Mouse (Mus musculus) hindbrain, embryonic 16.5 days (tissue): Measurements from ENCODE around the gene Spata31d1a. TPM values are rescaled to one million over a fixed set of nuclear protein-coding genes. Genes with fewer than 3 reads are reported as not detected.

ENCODE experiments used
- ATAC-seq: fragments of 200-750 bp; cut with Nextera tagmentation; 2 replicates; pipeline ENCODE4 v1.8.0; 2017; ENCODE audit warnings: moderate TSS enrichment, moderate library complexity
- H3K27ac ChIP-seq: fragments of 300-500 bp; sonication (generic); 2 replicates; pipeline ENCODE4 v1.5.1; 2014; ENCODE audit warnings: low read depth, mild to moderate bottlenecking, control low read depth, low read length, moderate library complexity
- H3K27me3 ChIP-seq: fragments of 300-500 bp; sonication (generic); replicated peaks from 2 replicates; pipeline ENCODE4 v1.6.1; 2014; ENCODE audit warnings: low read length; ENCODE audit not compliant: control insufficient read depth, insufficient read depth
- H3K36me3 ChIP-seq: fragments of 300-500 bp; sonication (generic); 2 replicates; pipeline ENCODE4 v1.6.1; 2014; ENCODE audit warnings: mild to moderate bottlenecking, low read length, moderate library complexity, mixed read lengths; ENCODE audit not compliant: control insufficient read depth, insufficient read depth
- H3K4me1 ChIP-seq: fragments of 300-500 bp; sonication (generic); 2 replicates; pipeline ENCODE4 v1.6.1; 2014; ENCODE audit warnings: low read depth, low read length; ENCODE audit not compliant: control insufficient read depth, insufficient read depth
- H3K4me2 ChIP-seq: fragments of 300-500 bp; sonication (generic); 2 replicates; pipeline ENCODE4 v1.6.1; 2014; ENCODE audit warnings: mild to moderate bottlenecking, low read length, control low read depth, moderate library complexity
- H3K4me3 ChIP-seq: fragments of 300-500 bp; sonication (generic); 2 replicates; pipeline ENCODE4 v1.5.1; 2014; ENCODE audit warnings: mild to moderate bottlenecking, low read length, control low read depth, moderate library complexity
- H3K9ac ChIP-seq: fragments of 300-500 bp; sonication (generic); 2 replicates; pipeline ENCODE4 v1.6.1; 2014; ENCODE audit warnings: low read depth, mild to moderate bottlenecking, control low read depth, low read length, moderate library complexity
- H3K9me3 ChIP-seq: fragments of 300-500 bp; sonication (generic); 2 replicates; pipeline ENCODE4 v1.6.1; 2014; ENCODE audit warnings: mild to moderate bottlenecking, low read length, moderate library complexity; ENCODE audit not compliant: control insufficient read depth
- WGBS: fragments of 180-500 bp; shearing (Covaris S2); extraction: QIAGEN DNeasy Blood & Tissue Kit; methylation state at CpG from one replicate; pipeline ENCODE4 v1.1.7; 2014; 5-methylcytosine and 5-hydroxymethylcytosine counted together
- polyA plus RNA-seq: library from polyadenylated mRNA; unstranded; fragments of >200 nt; fragmentation: Nextera tagmentation; extraction: Ambion mirVana; gene quantifications from 2 replicates; pipeline ENCODE4 v1.2.1, GENCODE M21; 2015

Gene Spata31d1a
- polyA plus RNA-seq, 1 experiment from 2014 or later: not detected

DNA sequence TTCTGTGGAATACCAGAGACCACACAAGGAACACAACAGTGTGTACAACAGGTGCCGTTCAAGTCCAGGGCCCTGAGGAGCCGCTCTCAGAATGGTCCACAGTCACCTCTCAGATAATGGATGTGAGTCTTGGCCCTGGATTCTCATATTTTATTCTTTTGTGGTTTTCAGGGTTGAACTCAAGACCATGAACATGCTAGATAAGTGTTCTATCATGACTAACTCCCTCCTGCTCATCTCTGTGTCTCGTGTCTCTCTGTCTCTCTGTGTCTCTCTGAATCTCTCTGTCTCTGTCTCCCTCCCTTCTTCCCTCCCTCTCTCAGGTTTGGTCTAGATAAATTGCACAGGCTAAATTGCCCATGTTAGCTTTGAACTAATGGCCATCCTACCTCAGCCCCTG is 20.3 kb downstream of the Spata31d1a start:
- H3K4me2 ChIP-seq: no peak overlapping the region
- H3K4me1 ChIP-seq: no peaks in the 10 kb centered on the region
- no peak for ATAC-seq
- H3K4me3 ChIP-seq: no peak overlapping the region
- WGBS: 95% methylated on average over 3 of the region's 3 CpGs
- H3K9me3 ChIP-seq: no peaks in the 10 kb centered on the region
- H3K36me3 ChIP-seq: no peaks in the 10 kb centered on the region
- H3K27ac ChIP-seq: no peak overlapping the region
- H3K9ac ChIP-seq: no peak overlapping the region
- no peaks in the 10 kb centered on the region for H3K27me3 ChIP-seq

GRCm38 (mm10) chr13:59689313-59689712 is 20.8 kb downstream of the Spata31d1a start:
- Histone ChIP-seq H3K4me3 (no peak overlapping the region), H3K36me3 (no peaks in the 10 kb centered on the region), H3K4me1 (no peaks in the 10 kb centered on the region), H3K4me2 (no peak overlapping the region), H3K9ac (no peak overlapping the region), H3K27ac (no peak overlapping the region), H3K27me3 (no peaks in the 10 kb centered on the region), H3K9me3 (no peaks in the 10 kb centered on the region)
- 92% methylated on average over 9 of the region's 9 CpGs for WGBS
- no peak for ATAC-seq

DNA sequence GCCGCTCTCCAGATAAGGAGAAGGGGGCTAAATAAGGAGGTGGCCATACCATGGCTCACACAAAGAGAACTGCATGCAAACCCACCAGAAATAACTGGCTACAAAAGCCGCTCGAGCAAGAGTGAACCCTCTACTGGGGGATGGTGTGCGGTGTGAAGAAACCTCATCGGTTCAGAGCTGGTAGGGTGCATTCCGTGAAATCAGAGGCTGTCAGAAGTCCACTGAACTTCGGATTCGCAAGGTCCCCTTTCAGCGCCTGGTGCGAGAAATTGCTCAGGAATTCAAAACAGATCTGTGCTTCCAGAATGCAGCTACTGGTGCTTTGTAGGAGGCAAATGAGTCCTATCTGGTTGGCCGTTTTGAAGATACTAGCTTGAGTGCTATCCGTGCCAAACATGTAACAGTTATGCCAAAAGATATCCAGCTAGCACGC is 21.8 kb downstream of the Spata31d1a start:
- Histone ChIP-seq H3K4me3 (no peak overlapping the region), H3K4me1 (no peaks in the 10 kb centered on the region), H3K4me2 (no peak overlapping the region), H3K27me3 (no peaks in the 10 kb centered on the region), H3K9ac (no peak overlapping the region), H3K9me3 (no peaks in the 10 kb centered on the region), H3K27ac (no peak overlapping the region), H3K36me3 (no peaks in the 10 kb centered on the region)
- WGBS: 61% methylated on average over 13 of the region's 13 CpGs
- ATAC-seq: no peak

DNA sequence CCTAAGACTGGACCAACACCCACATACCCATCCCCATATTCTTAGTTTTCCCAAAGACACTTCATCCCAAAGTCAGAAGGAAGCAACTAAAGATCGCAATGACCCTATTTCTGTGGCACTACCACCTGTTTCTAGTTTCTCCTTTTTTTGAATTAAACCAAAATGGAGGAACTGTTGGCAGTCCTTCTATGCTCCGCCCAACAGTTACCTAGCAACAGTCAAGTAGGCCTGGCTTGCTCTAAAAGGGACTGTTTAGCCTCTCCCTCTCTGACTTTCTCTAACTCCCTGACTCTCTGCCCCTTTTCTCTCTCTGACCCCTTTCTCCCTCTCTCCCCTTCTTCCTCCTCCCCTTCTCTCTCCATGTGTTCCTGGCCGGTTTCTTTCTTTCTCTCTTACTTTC is 24.9 kb downstream of the Spata31d1a start:
- Histone ChIP-seq H3K9ac (no peak overlapping the region), H3K4me1 (no peaks in the 10 kb centered on the region), H3K27ac (no peak overlapping the region), H3K36me3 (no peaks in the 10 kb centered on the region), H3K9me3 (no peaks in the 10 kb centered on the region), H3K4me3 (no peak overlapping the region), H3K4me2 (no peak overlapping the region), H3K27me3 (no peaks in the 10 kb centered on the region)
- WGBS: 78% methylated on average over 3 of the region's 3 CpGs
- no peak for ATAC-seq

DNA sequence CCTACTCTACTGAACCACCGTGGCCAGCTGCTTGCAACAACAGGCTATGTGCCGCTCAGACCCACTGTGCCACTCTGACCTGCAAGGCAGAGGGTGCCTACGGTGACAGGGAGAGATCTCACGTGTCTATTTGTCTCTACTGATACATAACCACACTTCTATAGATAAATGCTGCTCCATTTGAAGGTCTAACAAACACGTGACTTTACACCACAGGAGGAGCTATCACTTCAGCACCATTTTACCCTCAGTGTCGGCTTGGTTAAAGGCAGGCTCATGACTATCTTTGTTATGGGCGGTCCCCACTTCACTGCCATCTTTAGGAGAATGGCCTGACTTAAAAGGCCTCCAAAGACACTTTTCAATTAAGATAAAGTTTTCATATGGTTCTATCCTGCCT is 27.5 kb downstream of the Spata31d1a start:
- Histone ChIP-seq H3K27me3 (no peaks in the 10 kb centered on the region), H3K36me3 (no peaks in the 10 kb centered on the region), H3K4me3 (no peak overlapping the region), H3K9me3 (no peaks in the 10 kb centered on the region), H3K4me1 (no peaks in the 10 kb centered on the region), H3K27ac (no peak overlapping the region), H3K4me2 (no peak overlapping the region), H3K9ac (no peak overlapping the region)
- 41% methylated on average over 7 of the region's 7 CpGs for WGBS
- ATAC-seq: no peak

GRCm38 (mm10) chr13:59679908-59680307 is 30.2 kb downstream of the Spata31d1a start:
- no peaks in the 10 kb centered on the region for H3K36me3 ChIP-seq
- no peak overlapping the region for H3K9ac ChIP-seq
- no peak for ATAC-seq
- no peaks in the 10 kb centered on the region for H3K9me3 ChIP-seq
- no peak overlapping the region for H3K4me3 ChIP-seq
- H3K4me2 ChIP-seq: no peak overlapping the region
- H3K4me1 ChIP-seq: no peaks in the 10 kb centered on the region; the same call in 1 of the 2 replicates
- H3K27ac ChIP-seq: no peak overlapping the region
- 77% methylated on average over 4 of the region's 4 CpGs for WGBS
- no peaks in the 10 kb centered on the region for H3K27me3 ChIP-seq

- no peak overlapping the region for H3K4me3 ChIP-seq
- ATAC-seq: no peak
- H3K36me3 ChIP-seq: no peaks in the 10 kb centered on the region
- peaks cover 1% of the 10 kb centered on the region for H3K4me1 ChIP-seq
- no peak overlapping the region for H3K9ac ChIP-seq
- H3K27ac ChIP-seq: no peak overlapping the region
- H3K4me2 ChIP-seq: no peak overlapping the region
- H3K9me3 ChIP-seq: no peaks in the 10 kb centered on the region
- WGBS: 60% methylated on average over 4 of the region's 4 CpGs
- H3K27me3 ChIP-seq: no peaks in the 10 kb centered on the region
Measured at GRCm38 (mm10) chr13:59679306-59679705, 30.8 kb downstream of the Spata31d1a start.

GRCm38 (mm10) chr13:59676316-59677229 is 33.6 kb downstream of the Spata31d1a start:
- Histone ChIP-seq H3K36me3 (no peaks in the 10 kb centered on the region), H3K27me3 (no peaks in the 10 kb centered on the region), H3K4me3 (no peak overlapping the region), H3K27ac (no peak overlapping the region), H3K4me2 (no peak overlapping the region), H3K9me3 (no peaks in the 10 kb centered on the region), H3K9ac (no peak overlapping the region), H3K4me1 (peaks cover 11% of the 10 kb centered on the region)
- ATAC-seq: no peak
- WGBS: 75% methylated on average over 12 of the region's 12 CpGs

DNA sequence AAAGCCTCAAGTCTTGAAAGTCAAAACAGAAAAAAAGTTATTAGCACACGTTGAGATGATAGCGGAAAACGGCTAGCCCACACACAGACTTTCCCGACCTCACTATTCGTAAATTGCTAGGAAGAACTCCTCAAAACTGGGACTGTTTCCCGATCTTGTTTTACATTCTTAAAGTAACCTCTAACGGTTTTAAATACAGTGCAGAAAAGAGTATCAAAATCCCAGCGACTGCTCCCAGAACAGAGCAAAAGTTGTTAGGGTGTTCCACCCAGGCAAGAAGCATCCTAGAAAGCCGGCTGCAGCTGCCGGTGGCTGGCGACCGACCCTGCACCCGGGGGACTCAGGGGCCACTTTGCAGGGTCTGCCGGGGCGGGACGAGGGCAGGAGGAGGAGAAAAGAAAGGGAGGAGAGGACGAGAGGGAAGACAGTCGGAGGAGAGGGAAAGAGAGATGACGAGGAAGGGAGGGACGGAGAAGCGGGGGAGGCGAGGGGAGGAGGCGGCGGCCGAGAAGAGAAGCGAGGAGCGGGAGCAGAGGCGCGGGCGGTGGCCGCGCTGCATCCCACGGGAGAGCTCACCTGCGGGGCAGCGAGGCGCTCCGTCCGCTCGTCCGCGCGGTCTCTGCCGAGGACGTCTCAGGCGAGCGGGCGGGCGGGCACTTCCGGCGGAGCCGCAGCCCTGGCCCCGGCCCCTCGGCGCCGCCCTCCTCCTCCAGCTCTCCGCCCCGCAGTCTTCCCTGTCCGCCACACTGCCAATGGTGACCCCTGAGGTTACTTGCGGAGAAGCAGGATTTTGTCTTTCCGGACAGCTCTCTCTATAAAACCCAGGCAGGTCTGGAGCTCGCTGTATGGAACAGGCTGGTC is 34.7 kb downstream of the Spata31d1a start, which contains the start of gene Golm1:
Gene Golm1, minus strand, starts transcription at position 661 of the 861 bp plus-strand sequence.
- Histone ChIP-seq H3K4me3 (peak within 1 kb of the TSS; percentile 84), H3K36me3 (no peaks in the 10 kb centered on the region), H3K4me2 (peak within 1 kb of the TSS; percentile 62), H3K27me3 (no peaks in the 10 kb centered on the region), H3K9ac (peak within 1 kb of the TSS; percentile 90), H3K9me3 (no peaks in the 10 kb centered on the region), H3K27ac (peak within 1 kb of the TSS; percentile 75), H3K4me1 (peaks cover 11% of the 10 kb centered on the region)
- ATAC-seq: peak; percentile 89
- WGBS: under 1% methylated on average over 47 of the region's 61 CpGs
